Mouse (Mus musculus) cerebellum, adult 11-12 months (tissue): ENCODE results near the gene Fam205a2.
"Not testable (repeated sequence)": the region's sequence is repeated elsewhere in the genome, so short reads cannot be mapped to it uniquely, and the experiment has no call there.

Experiments used
- DNase-seq: peaks from one replicate; pipeline ENCODE4 v3.0.0; 2022

Fam205a2 gene

GRCm38 (mm10) chr4:42528075-42528474 lies at the start of gene Fam205a2:
Gene Fam205a2, minus strand, starts transcription at chr4:42528175.
- DNase-seq: not testable (repeated sequence)
